Mouse (Mus musculus) embryonic fibroblast, embryonic 13.5 days (primary cell): ENCODE data around the gene Itpk1.

Source experiments
- CTCF ChIP-seq: IDR thresholded peaks from 2 replicates; pipeline ENCODE4 v1.5.1; 2011; ENCODE audit warnings: mild to moderate bottlenecking, control low read depth, low read length, moderate library complexity, borderline replicate concordance; ENCODE audit not compliant: insufficient read depth
- POLR2A ChIP-seq: IDR thresholded peaks from 2 replicates; pipeline ENCODE4 v1.6.1; 2011; ENCODE audit warnings: low read depth, mild to moderate bottlenecking, control low read depth, low read length, moderate library complexity

- TF ChIP-seq CTCF (no peak), POLR2A (no peak)
Observed at GRCm38 (mm10) chr12:102519929-102520720, 184.6 kb downstream of the Itpk1 start.
